Mouse (Mus musculus): Measurements from ENCODE around the gene Susd4.

Susd4 gene

DNA sequence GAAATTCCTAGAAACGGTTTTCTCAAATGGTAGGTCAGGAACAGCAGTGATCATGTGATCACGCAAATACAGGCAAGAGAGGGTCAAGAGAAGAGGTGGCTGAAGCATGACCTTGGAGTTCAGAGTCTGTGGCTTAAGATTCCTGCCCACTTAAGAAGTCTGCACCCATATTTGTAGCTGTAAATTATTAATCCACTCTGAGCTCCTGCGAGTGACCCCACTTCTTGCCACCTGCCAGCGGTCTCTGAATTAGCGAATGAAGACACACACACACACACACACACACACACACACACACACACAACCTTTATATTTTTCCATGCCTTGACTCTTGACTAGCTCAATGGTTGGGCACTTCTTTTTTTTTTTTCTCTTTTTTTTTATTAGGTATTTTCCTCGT lies 99.7 kb downstream of the Susd4 start:
- DNase-seq = no peak

DNA sequence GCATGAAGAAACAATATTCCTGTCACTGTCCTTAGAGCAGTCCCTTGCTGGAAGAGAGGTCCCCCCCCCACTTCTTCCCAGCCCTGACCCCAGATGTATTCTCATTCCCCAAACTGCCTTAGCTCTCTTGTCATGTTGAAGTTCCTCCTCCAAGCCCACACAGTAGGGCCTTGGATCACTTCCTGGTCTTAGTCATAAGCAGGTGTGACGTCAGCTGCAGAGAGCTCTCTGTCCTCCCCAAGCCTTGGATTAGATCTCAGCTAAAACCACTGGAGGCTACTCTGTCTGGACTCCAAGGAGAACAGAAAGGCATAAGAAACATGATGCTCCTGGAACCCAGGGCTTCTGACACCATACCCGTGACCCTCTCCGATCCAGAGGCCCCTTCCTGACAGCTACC lies 104.2 kb downstream of the Susd4 start:
- DNase-seq = no peak

GRCm38 (mm10) chr1:182868432-182869113 lies 104.9 kb downstream of the Susd4 start:
- DNase-seq = peak; percentile 92

- DNase-seq = no peak
These were observed 105.4 kb downstream of the Susd4 start for GRCm38 (mm10) chr1:182869114-182869456.

DNA sequence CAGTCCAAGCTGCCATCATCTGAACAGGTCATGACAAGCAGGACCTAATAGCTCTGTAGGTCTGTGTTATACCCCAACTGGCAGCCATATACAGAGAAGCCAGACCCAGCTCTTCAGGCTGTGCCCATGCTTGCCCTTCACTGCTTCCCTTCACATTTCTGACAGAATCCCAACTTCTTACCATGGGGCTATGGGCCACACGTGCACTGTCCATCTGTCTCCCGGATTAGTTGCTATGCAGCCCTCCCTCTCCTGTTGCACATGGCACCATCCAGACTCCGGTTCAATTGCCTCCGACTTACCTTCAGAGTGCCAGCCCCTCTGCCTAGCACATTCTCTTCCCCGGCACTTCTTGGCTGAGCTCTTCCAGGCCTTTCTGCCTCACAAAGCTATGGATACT lies 114.5 kb downstream of the Susd4 start:
- DNase-seq = no peak

- peak; percentile 90 for DNase-seq
These were observed 115.1 kb downstream of the Susd4 start for GRCm38 (mm10) chr1:182878719-182879118.

DNA sequence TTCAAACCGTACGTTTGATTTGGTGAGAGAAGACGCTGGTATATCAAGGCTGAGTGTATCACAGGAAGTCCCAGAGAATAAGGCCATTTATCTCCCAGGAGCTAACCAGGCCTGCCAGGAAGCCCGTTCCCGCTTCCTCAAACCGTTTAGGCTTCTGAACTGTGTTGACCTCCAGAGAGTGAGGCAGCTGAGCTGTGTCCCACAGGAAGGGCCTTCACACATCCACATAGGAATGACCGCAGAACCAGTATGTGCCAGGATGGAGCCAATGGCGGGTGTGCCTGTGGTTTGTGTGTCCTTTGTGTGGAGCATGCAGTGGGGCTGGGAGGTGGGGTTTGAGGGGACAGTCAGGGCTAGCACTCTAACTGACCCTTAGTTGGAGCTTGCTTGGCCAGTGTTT lies 117.6 kb downstream of the Susd4 start:
- DNase-seq = no peak

DNA sequence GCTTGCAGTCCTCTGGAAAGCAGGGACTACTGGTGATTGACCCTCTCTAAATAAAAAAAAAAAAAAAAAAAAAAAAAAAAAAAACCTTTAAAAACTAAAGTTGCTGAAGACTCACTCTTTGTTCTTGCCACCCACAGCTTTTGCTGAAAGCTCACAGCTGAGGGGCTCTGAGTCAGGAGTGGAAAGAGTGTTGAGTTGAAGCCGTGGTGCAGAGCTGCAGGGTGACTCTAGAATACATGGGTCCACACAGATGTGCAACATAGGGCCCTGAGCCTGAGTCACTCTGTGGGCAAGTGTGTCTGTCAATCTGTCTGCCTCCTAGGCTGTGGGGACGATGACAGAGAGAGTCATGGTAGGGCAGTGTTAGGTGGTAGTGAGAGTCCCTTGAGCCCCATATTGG lies 119.0 kb downstream of the Susd4 start:
- DNase-seq = no peak

DNA sequence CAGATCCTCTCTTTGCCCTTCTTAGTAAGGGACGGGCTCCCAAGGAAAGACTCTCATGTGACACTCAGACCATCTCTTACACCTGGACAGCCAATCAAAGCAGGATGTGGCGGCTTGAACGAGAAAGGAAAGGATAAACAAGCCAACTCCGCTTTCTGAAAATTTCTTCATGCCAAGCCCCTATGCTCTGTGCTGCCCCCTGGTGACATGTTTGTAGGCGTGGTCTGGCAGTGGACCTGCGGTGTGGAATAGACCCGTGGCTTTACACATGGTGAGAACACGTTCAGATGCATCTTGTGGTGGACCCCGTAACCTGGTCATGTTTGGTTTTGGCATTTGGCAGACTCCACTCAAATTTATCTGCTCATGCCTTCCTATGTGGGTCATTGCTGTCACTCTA lies 132.0 kb downstream of the Susd4 start:
- peak; percentile 93 for DNase-seq

- no peak for DNase-seq
These were observed 133.4 kb downstream of the Susd4 start for GRCm38 (mm10) chr1:182897071-182897470.

GRCm38 (mm10) chr1:182897506-182898138 lies 134.0 kb downstream of the Susd4 start:
- DNase-seq = no peak

DNA sequence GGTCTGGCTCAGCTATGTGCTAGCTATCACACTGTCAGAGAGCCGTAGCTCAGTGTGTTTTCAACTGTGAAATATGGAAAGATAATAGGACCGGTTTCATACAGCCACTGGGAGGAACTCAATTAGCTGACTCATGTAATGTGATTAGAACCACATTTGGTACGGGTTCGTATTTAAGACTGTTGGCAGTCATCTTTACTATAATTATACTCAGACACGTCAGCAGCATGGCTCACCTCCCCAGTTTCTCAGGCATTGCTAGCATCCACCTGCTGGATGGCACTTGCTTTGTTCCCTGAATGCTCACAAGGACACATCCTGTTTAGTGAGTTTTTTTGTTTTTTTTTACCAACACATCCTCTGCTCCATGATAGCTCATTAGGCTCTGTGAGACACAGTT lies 138.4 kb downstream of the Susd4 start:
- no peak for DNase-seq

GRCm38 (mm10) chr1:182902906-182903305 lies 139.2 kb downstream of the Susd4 start:
- DNase-seq = no peak

DNA sequence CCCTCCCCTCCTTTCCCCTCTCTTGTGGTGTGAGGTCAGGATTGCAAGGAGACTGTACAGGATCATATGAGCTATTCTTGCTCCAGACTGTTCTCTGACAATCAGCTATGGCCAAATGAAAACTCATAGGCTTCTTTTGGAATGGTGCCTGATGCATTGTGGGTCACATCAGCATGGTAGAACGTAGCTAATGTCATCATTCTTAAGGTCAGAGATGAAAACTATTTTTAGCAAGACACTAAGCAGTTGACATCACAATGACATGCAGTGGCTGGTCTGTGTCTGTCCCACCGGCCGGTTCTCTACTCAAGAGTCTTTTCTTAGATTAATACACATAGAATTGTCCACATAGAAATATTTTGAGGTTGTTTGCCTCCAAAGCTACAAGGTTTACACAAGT lies 142.0 kb downstream of the Susd4 start:
- DNase-seq = no peak

GRCm38 (mm10) chr1:182908050-182909036 lies 144.7 kb downstream of the Susd4 start:
- peak; percentile 99 for DNase-seq

DNA sequence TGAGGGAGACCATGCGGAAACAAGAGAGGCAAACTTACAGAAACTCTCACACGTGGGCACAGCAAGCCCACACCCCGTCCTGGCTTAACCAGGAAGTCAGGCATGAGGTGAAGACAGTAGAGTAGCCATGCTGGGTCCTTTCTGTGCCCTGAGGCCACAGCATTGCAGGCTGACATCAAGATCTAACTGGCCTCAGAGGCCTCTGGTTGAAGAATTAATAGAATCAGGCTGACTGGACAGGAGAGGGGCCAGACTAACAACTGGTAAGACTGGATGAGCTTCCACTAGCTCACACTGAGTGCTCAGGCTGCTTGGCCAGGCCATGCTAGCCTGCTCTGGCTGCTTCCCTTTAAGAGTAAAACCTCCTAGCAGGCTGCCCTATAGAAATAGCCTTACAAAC lies 145.4 kb downstream of the Susd4 start:
- peak; percentile 82 for DNase-seq

DNA sequence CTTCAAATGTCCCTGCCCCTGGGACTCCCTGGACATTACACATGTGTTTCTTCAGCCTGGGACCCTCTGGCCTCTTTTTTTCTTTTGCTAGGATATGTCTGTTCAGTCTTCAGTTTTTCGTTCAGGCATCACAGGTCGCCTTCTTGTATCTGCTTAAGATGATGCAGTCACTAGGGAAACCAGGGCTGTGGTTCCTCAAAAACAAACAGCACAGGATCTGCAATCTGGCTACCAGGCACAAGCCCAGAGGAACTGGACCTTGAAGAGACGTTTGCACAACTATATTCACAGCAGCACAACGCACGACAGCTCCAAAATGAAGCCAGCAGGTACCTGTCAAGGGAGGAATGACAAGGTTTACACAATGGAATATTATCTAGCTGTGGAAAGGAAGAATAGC lies 145.9 kb downstream of the Susd4 start:
- peak; percentile 83 for DNase-seq

DNA sequence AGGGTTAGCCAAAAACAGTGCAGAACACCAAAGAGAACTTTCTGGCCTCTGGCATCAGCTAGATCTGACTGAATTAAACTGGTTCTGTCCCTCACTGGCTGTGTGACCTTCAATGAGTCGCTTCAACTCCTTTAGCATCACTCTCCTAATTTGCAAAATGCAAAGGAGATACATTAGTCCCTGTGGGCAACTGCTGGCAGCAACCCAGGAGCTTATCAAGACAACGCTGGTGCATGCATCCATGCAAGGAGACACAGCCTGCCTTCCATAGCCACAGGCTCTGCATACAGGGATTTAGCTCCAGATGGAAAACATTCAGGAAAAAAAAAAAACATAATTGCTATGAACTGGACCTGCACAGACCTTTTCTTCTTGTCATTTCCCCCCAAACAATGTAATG lies 148.9 kb downstream of the Susd4 start:
- DNase-seq = peak; percentile 66

DNA sequence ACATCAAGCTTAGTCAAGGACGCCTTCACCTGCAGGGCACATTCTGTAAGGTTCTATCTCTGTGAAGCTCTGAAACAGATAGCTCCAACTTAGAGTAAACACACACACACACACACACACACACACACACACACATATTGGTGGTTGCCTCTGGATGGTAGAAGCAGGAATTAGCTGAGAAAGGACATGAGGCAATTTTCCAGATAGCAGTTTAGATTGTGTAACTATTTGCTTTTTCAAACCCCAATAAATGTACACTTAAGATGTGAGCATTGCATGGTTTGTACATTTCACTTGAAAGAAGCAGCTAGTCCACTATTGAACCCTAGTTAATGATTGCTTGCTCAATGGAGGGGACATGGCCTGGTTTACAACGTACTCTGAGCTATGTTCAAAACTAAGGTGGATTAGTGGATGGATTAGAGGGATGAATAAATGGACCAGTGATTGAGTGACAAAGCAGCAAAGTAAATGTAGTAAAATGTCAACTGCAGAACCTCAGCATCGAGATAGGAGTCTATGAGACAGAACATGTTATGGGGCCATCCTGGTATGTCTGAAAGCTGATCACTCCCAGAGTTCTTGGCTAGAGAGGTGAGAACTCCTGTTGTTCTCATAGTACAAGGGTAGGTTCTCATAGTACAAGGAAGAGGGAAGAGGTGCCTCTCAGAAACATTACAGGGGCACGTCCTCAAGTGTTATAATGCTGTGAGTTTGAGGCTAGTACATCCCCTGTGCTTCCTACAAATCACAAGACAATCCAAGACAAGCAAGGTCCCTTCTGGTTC lies 150.7 kb downstream of the Susd4 start:
- DNase-seq = peak; percentile 6

DNA sequence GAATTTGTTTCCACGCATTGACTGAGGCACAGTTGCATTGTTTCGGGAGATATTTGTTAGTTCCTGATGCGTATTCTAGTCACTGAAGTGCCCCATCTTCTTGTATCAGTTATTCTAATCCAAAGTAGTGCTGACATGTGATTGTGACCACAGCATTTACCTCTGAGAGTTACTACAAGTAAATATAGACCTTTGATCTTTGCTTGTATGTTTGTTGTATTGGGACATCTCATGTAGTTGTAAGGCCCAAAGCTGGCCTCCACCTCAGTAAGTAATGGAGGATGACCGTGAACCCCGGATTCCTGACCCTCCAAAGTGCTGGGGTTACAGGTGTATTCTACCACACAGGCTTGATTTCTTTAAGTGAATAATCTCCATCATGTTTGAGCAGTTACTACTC lies 152.5 kb downstream of the Susd4 start:
- DNase-seq = no peak

DNA sequence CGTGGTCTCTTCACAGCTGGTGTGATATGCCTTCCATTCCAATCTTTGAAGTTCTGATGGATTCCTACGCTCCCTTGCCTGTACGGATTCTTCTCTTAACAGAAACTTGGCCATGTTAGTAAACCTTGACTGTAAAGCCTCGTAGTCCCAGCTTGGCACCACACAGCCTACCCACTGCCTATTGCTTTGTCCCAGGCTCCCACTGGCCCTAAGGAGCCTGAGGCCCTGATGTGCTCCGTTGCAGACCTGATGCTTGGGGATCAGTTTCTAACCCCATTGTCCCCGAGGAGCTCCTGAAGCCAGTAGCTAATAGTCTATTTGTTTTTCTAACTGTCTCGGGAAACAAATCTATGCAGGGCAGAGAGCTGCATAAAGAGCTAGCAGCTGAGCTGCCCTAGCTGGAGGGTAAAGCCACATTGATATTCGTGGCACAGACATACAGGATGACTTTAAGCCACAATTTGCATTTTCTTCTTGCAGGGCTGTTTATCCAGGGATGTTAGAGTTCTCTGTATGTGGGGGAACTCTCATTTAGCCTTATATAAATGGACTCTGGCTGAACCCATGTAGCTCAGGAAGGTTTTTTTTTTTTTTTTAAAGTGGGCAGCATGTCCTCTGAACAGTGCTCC lies 155.2 kb downstream of the Susd4 start:
- no peak for DNase-seq

- peak; percentile 94 for DNase-seq
These were observed 159.2 kb downstream of the Susd4 start for GRCm38 (mm10) chr1:182922824-182923223.
